Mouse (Mus musculus) right cerebral cortex, postnatal 10 days (tissue): ENCODE results near the gene Lima1.
A peak's percentile ranks its signal among the peaks of the same experiment; 100 is the strongest.
"Not testable (repeated sequence)": the region's sequence is repeated elsewhere in the genome, so short reads cannot be mapped to it uniquely, and the experiment has no call there.

Source experiments
- DNase-seq, 2 experiments: peaks; one replicate each; pipeline ENCODE4 v3.0.0; 2021; ENCODE audit warnings: low spot score in 2 of 2

The Lima1 gene

GRCm38 (mm10) chr15:99875334-99875869 lies at the start of gene Lima1:
Gene Lima1, minus strand, starts transcription at chr15:99875456.
- peak; percentile 88 to 90 for DNase-seq

- no peak for DNase-seq
These were observed 44.4 kb upstream of the Lima1 start for GRCm38 (mm10) chr15:99919601-99920158.

- DNase-seq, result no peak
These were observed 42.0 kb upstream of the Lima1 start for GRCm38 (mm10) chr15:99917264-99917663.

- DNase-seq, result no peak
These were observed 39.4 kb upstream of the Lima1 start for GRCm38 (mm10) chr15:99914613-99915012.

- DNase-seq, result no peak
These were observed 36.5 kb upstream of the Lima1 start for GRCm38 (mm10) chr15:99911785-99912184.

GRCm38 (mm10) chr15:99909339-99909996 lies 34.2 kb upstream of the Lima1 start:
- DNase-seq, result not testable (repeated sequence)

- DNase-seq, result no peak
These were observed 32.3 kb upstream of the Lima1 start for GRCm38 (mm10) chr15:99907514-99907913.

GRCm38 (mm10) chr15:99907041-99907440 lies 31.8 kb upstream of the Lima1 start:
- DNase-seq, result no peak

GRCm38 (mm10) chr15:99904841-99905240 lies 29.6 kb upstream of the Lima1 start:
- DNase-seq, result no peak

- DNase-seq, result peak; percentile 59 to 67
These were observed 29.1 kb upstream of the Lima1 start for GRCm38 (mm10) chr15:99904333-99904732.

- no peak for DNase-seq
These were observed 28.0 kb upstream of the Lima1 start for GRCm38 (mm10) chr15:99903227-99903626.

- no peak for DNase-seq
These were observed 27.5 kb upstream of the Lima1 start for GRCm38 (mm10) chr15:99902786-99903185.

- no peak for DNase-seq
These were observed 21.4 kb upstream of the Lima1 start for GRCm38 (mm10) chr15:99896621-99897020.

- no peak for DNase-seq
These were observed 16.1 kb upstream of the Lima1 start for GRCm38 (mm10) chr15:99891355-99891754.

- no peak for DNase-seq
These were observed 15.4 kb upstream of the Lima1 start for GRCm38 (mm10) chr15:99890412-99891236.

- DNase-seq, result no peak
These were observed 14.1 kb upstream of the Lima1 start for GRCm38 (mm10) chr15:99889275-99889874.

- DNase-seq, result not testable (repeated sequence)
These were observed 11.9 kb upstream of the Lima1 start for GRCm38 (mm10) chr15:99887130-99887529.

- DNase-seq, result no peak
These were observed 8.8 kb upstream of the Lima1 start for GRCm38 (mm10) chr15:99884038-99884437.

- DNase-seq, result no peak
These were observed 3.3 kb upstream of the Lima1 start for GRCm38 (mm10) chr15:99878541-99878940.

GRCm38 (mm10) chr15:99874612-99875333 lies 483 bp downstream of the Lima1 start:
- peak; percentile 29 to 32 for DNase-seq

- DNase-seq, result no peak
These were observed 2.7 kb downstream of the Lima1 start for GRCm38 (mm10) chr15:99872543-99872942.
